Mouse (Mus musculus) liver, embryonic 14.5 days (tissue): Measurements from ENCODE around the gene Cd48. TPM values are rescaled to one million over a fixed set of nuclear protein-coding genes. Genes with fewer than 3 reads are reported as not detected.
A peak's percentile ranks its signal among the peaks of the same experiment; 100 is the strongest.

Experiments
- ATAC-seq: fragments of 200-750 bp; cut with Nextera tagmentation; 2 replicates; pipeline ENCODE4 v1.8.0; 2017; ENCODE audit warnings: moderate number of reproducible peaks, mild to moderate bottlenecking, moderate library complexity; ENCODE audit not compliant: insufficient read depth
- DNase-seq, 3 experiments: peaks; one replicate each; pipeline ENCODE4 v3.0.0-alpha.2; 2012 to 2013; ENCODE audit warnings: low read depth in 3 of 3, low spot score in 3 of 3
- H3K27ac ChIP-seq: fragments of 300-500 bp; sonication (generic); 2 replicates; pipeline ENCODE4 v1.5.1; 2014; ENCODE audit warnings: moderate library complexity, mild to moderate bottlenecking, control low read depth, inconsistent platforms
- H3K27me3 ChIP-seq: fragments of 300-500 bp; sonication (generic); 2 replicates; pipeline ENCODE4 v1.6.1; 2014; ENCODE audit warnings: mild to moderate bottlenecking, low read length, moderate library complexity; ENCODE audit not compliant: control insufficient read depth, insufficient read depth
- H3K36me3 ChIP-seq: fragments of 300-500 bp; sonication (generic); replicated peaks from 2 replicates; pipeline ENCODE4 v1.6.1; 2014; ENCODE audit warnings: low read depth; ENCODE audit not compliant: control insufficient read depth, insufficient read depth
- H3K4me1 ChIP-seq, 2 experiments: fragments of 200-500 bp in 1 of 2; fragments of 300-500 bp in 1 of 2; sonication (generic) in 1 of 2; replicated peaks; 2 replicates each; pipeline ENCODE4 v1.6.1; 2012 to 2014; ENCODE audit warnings: antibody characterized with exemption in 1 of 2, inconsistent platforms in 1 of 2, low read length in 1 of 2; ENCODE audit not compliant: control insufficient read depth in 2 of 2, insufficient read depth in 2 of 2
- H3K4me2 ChIP-seq: fragments of 300-500 bp; sonication (generic); 2 replicates; pipeline ENCODE4 v1.6.1; 2014; ENCODE audit warnings: low read depth, mild to moderate bottlenecking, control low read depth, moderate library complexity
- H3K4me3 ChIP-seq, 2 experiments: fragments of 200-500 bp in 1 of 2; fragments of 300-500 bp in 1 of 2; sonication (generic) in 1 of 2; 2 replicates each; pipeline ENCODE4 v1.5.1; 2012 to 2014; ENCODE audit warnings: low read depth in 2 of 2, low read length in 2 of 2, mild to moderate bottlenecking in 2 of 2, control low read depth in 1 of 2, inconsistent platforms in 1 of 2, moderate library complexity in 1 of 2; ENCODE audit not compliant: insufficient read depth in 1 of 2
- H3K9ac ChIP-seq: fragments of 300-500 bp; sonication (generic); replicated peaks from 2 replicates; pipeline ENCODE4 v1.6.1; 2014; ENCODE audit warnings: mild to moderate bottlenecking, control low read depth, moderate library complexity
- H3K9me3 ChIP-seq: fragments of 300-500 bp; sonication (generic); 2 replicates; pipeline ENCODE4 v1.6.1; 2016; ENCODE audit warnings: low read length, mixed read lengths; ENCODE audit not compliant: control insufficient read depth
- CTCF ChIP-seq: IDR thresholded peaks from 2 replicates; pipeline ENCODE4 v1.5.1; 2016; ENCODE audit warnings: antibody characterized with exemption, low read depth, control low read depth
- EP300 ChIP-seq: IDR thresholded peaks from 2 replicates; pipeline ENCODE4 v1.6.1; 2016; ENCODE audit warnings: antibody characterized with exemption, low read depth
- WGBS: fragments of 180-500 bp; shearing (Covaris S2); extraction: QIAGEN DNeasy Blood & Tissue Kit; methylation state at CpG from one replicate; pipeline ENCODE4 v1.1.7; 2014; ENCODE audit not compliant: insufficient replicate concordance; 5-methylcytosine and 5-hydroxymethylcytosine counted together
- polyA plus RNA-seq, 2 experiments: library from polyadenylated mRNA; depleted of rRNA in 1 of 2; stranded (reverse) in 1 of 2; unstranded in 1 of 2; fragments of >200 nt; fragmentation: Nextera tagmentation in 1 of 2; extraction: Ambion mirVana in 1 of 2; gene quantifications; 2 replicates each; pipeline versions ENCODE4 v1.2.1 to v1.2.3; 2012 to 2014

The Cd48 gene
- polyA plus RNA-seq (2012; rRNA removed) (5.1 and 5.6 TPM in 2 replicates), polyA plus RNA-seq (2014; fragmentation: Nextera tagmentation; extraction: Ambion mirVana) (8.9 and 11.2 TPM in 2 replicates)

- Histone ChIP-seq H3K36me3 (no peaks in the 10 kb centered on the region), H3K27ac (no peak within 1 kb of the TSS), H3K9me3 (no peaks in the 10 kb centered on the region), H3K4me2 (peak within 1 kb of the TSS; percentile 26), H3K9ac (no peak within 1 kb of the TSS), H3K4me3 (peak within 1 kb of the TSS in 1 of 2 experiments; percentile 52; a peak in 3 of 4 replicates), H3K4me1 (peaks cover 0 to 13% of the 10 kb centered on the region in 2 experiments; a peak in 3 of 4 replicates), H3K27me3 (no peaks in the 10 kb centered on the region)
- ATAC-seq (no peak), DNase-seq (no peak)
- WGBS, result 33% methylated on average over 14 of the region's 14 CpGs
- TF ChIP-seq EP300 (no peak), CTCF (no peak)
Observed at GRCm38 (mm10) chr1:171681531-171682299, at the start of gene Cd48. Cd48 (plus strand) TSS chr1:171682009.

- peaks cover 0 to 2% of the 10 kb centered on the region in 2 experiments; a peak in 1 of 4 replicates for H3K4me1 ChIP-seq
- ATAC-seq (no peak), DNase-seq (no peak)
- no peak overlapping the region for H3K9ac ChIP-seq
- WGBS, result 42% methylated on average over 6 of the region's 6 CpGs
- no peak overlapping the region for H3K27ac ChIP-seq
- TF ChIP-seq EP300, result no peak
- no peak for TF ChIP-seq CTCF
- H3K27me3 ChIP-seq, result no peaks in the 10 kb centered on the region
- no peak overlapping the region for H3K4me3 ChIP-seq
- no peak overlapping the region for H3K4me2 ChIP-seq
- H3K36me3 ChIP-seq, result no peaks in the 10 kb centered on the region
- no peaks in the 10 kb centered on the region for H3K9me3 ChIP-seq
Observed at GRCm38 (mm10) chr1:171635696-171636095, 46.1 kb upstream of the Cd48 start.

GRCm38 (mm10) chr1:171637101-171637500 lies 44.7 kb upstream of the Cd48 start:
- DNase-seq (no peak), ATAC-seq (no peak)
- H3K27ac ChIP-seq, result no peak overlapping the region
- H3K9me3 ChIP-seq, result no peaks in the 10 kb centered on the region
- H3K36me3 ChIP-seq, result no peaks in the 10 kb centered on the region
- H3K4me2 ChIP-seq, result no peak overlapping the region
- H3K9ac ChIP-seq, result no peak overlapping the region
- no peaks in the 10 kb centered on the region for H3K27me3 ChIP-seq
- no peak for TF ChIP-seq CTCF
- no peak for TF ChIP-seq EP300
- WGBS, result 62% methylated on average over 8 of the region's 8 CpGs
- no peaks in the 10 kb centered on the region for H3K4me1 ChIP-seq
- no peak overlapping the region for H3K4me3 ChIP-seq

GRCm38 (mm10) chr1:171638686-171639085 lies 43.1 kb upstream of the Cd48 start:
- 49% methylated on average over 2 of the region's 2 CpGs for WGBS
- Histone ChIP-seq H3K4me2 (no peak overlapping the region), H3K9me3 (no peaks in the 10 kb centered on the region), H3K27ac (no peak overlapping the region), H3K9ac (no peak overlapping the region), H3K4me3 (no peak overlapping the region), H3K4me1 (peaks cover 0 to 4% of the 10 kb centered on the region in 2 experiments; a peak in 2 of 4 replicates), H3K27me3 (no peaks in the 10 kb centered on the region), H3K36me3 (no peaks in the 10 kb centered on the region)
- no peak for DNase-seq
- ATAC-seq, result no peak
- TF ChIP-seq EP300, result no peak

GRCm38 (mm10) chr1:171640796-171641195 lies 41.0 kb upstream of the Cd48 start:
- Histone ChIP-seq H3K27me3 (no peaks in the 10 kb centered on the region), H3K9ac (no peak overlapping the region), H3K9me3 (no peaks in the 10 kb centered on the region), H3K36me3 (no peaks in the 10 kb centered on the region), H3K4me2 (no peak overlapping the region), H3K27ac (no peak overlapping the region), H3K4me1 (peaks cover 0 to 7% of the 10 kb centered on the region in 2 experiments; a peak in 2 of 4 replicates), H3K4me3 (no peak overlapping the region)
- no peak for TF ChIP-seq CTCF
- no peak for TF ChIP-seq EP300
- DNase-seq (no peak), ATAC-seq (no peak)
- WGBS, result 75% methylated on average over 6 of the region's 6 CpGs
